Mouse (Mus musculus) duodenum, adult 2 months (tissue): ENCODE measurements around the gene Mpl. TPM values are rescaled to one million over a fixed set of nuclear protein-coding genes. Genes with fewer than 3 reads are reported as not detected.

Experiments
- polyA plus RNA-seq: library from polyadenylated mRNA; depleted of rRNA; stranded (reverse); fragments of >200 nt; gene quantifications from 2 replicates; pipeline ENCODE4 v1.2.3, GENCODE M21; 2012; ENCODE audit warnings: low replicate concordance; rRNA removed

Mpl gene
- 0.09 TPM in 1 of 2 replicates, not detected in the other for polyA plus RNA-seq

GRCm38 (mm10) chr4:118457345-118457975, at the start of gene Mpl:
Gene Mpl, minus strand, starts transcription at chr4:118457513.

GRCm38 (mm10) chr4:118489717-118490132, 32.4 kb upstream of the Mpl start, which contains the start of gene Tie1:
Gene Tie1, minus strand, starts transcription at chr4:118490061.

GRCm38 (mm10) chr4:118436820-118437603, 20.3 kb downstream of the Mpl start, which contains the start of gene Cdc20:
Gene Cdc20, minus strand, starts transcription at chr4:118437352.

GRCm38 (mm10) chr4:118427768-118428451, 29.4 kb downstream of the Mpl start, which contains the start of gene Elovl1:
Gene Elovl1, plus strand, starts transcription at chr4:118428093.

GRCm38 (mm10) chr4:118409142-118409900, 48.0 kb downstream of the Mpl start, which contains the start of the genes Szt2 and Med8:
Gene Szt2, minus strand, starts transcription at chr4:118409273.
Gene Med8, plus strand, starts transcription at chr4:118409337.

Other genes starting within 250 kb of the Mpl start
- 136 and 150 TPM in 2 replicates for gene Ptprf, start 166.1 kb downstream of the Mpl start, polyA plus RNA-seq
- 29.0 and 35.2 TPM in 2 replicates for gene Szt2, start 48.2 kb downstream of the Mpl start, polyA plus RNA-seq
- gene Med8, start 48.2 kb downstream of the Mpl start, polyA plus RNA-seq: 13.4 and 14.1 TPM in 2 replicates
- 190 and 291 TPM in 2 replicates for gene Elovl1, start 29.4 kb downstream of the Mpl start, polyA plus RNA-seq
- 30.1 and 32.3 TPM in 2 replicates for gene Cdc20, start 20.2 kb downstream of the Mpl start, polyA plus RNA-seq
- gene Tie1, start 32.5 kb upstream of the Mpl start, polyA plus RNA-seq: 11.4 and 13.4 TPM in 2 replicates
- gene 2610528J11Rik, start 69.5 kb upstream of the Mpl start, polyA plus RNA-seq: 123 and 172 TPM in 2 replicates
- gene Tmem125, start 86.5 kb upstream of the Mpl start, polyA plus RNA-seq: 39.9 and 58.3 TPM in 2 replicates
- 0.09 TPM in 1 of 2 replicates, not detected in the other for gene Cfap57, start 163.3 kb upstream of the Mpl start, polyA plus RNA-seq
- 5.3 and 6.0 TPM in 2 replicates for gene Ebna1bp2, start 163.3 kb upstream of the Mpl start, polyA plus RNA-seq
- not detected in 2 replicates for gene Olfr62, start 201.4 kb upstream of the Mpl start, polyA plus RNA-seq
- gene Olfr1342, start 235.2 kb upstream of the Mpl start, polyA plus RNA-seq: not detected in 2 replicates
- not detected in 2 replicates for gene Olfr1341, start 246.0 kb upstream of the Mpl start, polyA plus RNA-seq